Mouse (Mus musculus) heart, postnatal 0 days (tissue): ENCODE results near the gene Mbnl2.

Source experiments
- CTCF ChIP-seq: IDR thresholded peaks from 2 replicates; pipeline ENCODE4 v1.5.1; 2016; ENCODE audit warnings: antibody characterized with exemption, control low read depth, low read depth
- EP300 ChIP-seq: IDR thresholded peaks from 2 replicates; pipeline ENCODE4 v1.6.1; 2016; ENCODE audit warnings: antibody characterized with exemption, low read depth

DNA sequence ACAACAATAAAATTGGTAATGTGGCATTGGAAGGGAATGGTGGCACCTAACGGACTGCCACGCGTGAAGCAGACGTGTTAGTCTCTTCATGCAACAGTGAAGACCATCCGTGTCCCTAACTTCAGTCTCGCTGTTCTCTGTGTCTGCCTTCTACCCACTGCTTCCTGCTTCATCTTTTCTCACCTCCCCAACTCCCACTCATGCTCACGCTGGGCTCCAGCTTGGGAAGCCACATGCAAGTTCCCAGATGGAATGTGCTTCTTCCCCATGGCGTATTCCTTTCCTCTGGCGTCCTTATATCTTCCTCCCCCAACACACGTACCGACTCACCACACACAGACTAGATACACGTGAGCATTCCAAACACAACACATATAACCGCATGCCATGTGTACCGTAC lies 99.3 kb downstream of the Mbnl2 start:
- TF ChIP-seq CTCF (no peak), EP300 (no peak)
